Mouse (Mus musculus) neural tube, embryonic 15.5 days (tissue): ENCODE measurements at regions not wholly inside any gene's neighbourhood (a gene's known extent, or its start where the extent isn't known, plus 50 kb on each side); places are given as distances from the start of the nearest gene placed in this dataset.
A peak's percentile ranks its signal among the peaks of the same experiment; 100 is the strongest.
"Not testable (repeated sequence)": the region's sequence is repeated elsewhere in the genome, so short reads cannot be mapped to it uniquely, and the experiment has no call there.

Experiments used
- ATAC-seq: fragments of 200-750 bp; cut with Nextera tagmentation; 2 replicates; pipeline ENCODE4 v1.8.0; 2017; ENCODE audit warnings: mild to moderate bottlenecking, moderate TSS enrichment, moderate library complexity; ENCODE audit not compliant: low FRiP score
- H3K27ac ChIP-seq: fragments of 300-500 bp; sonication (generic); replicated peaks from 2 replicates; pipeline ENCODE4 v1.5.1; 2015; ENCODE audit warnings: mild to moderate bottlenecking, inconsistent platforms
- H3K27me3 ChIP-seq: fragments of 300-500 bp; sonication (generic); replicated peaks from 2 replicates; pipeline ENCODE4 v1.6.1; 2015; ENCODE audit warnings: inconsistent platforms
- H3K36me3 ChIP-seq: fragments of 300-500 bp; sonication (generic); 2 replicates; pipeline ENCODE4 v1.6.1; 2015; ENCODE audit warnings: inconsistent platforms
- H3K4me1 ChIP-seq: fragments of 300-500 bp; sonication (generic); 2 replicates; pipeline ENCODE4 v1.6.1; 2015; ENCODE audit warnings: inconsistent platforms
- H3K4me2 ChIP-seq: fragments of 300-500 bp; sonication (generic); 2 replicates; pipeline ENCODE4 v1.6.1; 2015; ENCODE audit warnings: inconsistent platforms, mild to moderate bottlenecking, moderate library complexity
- H3K4me3 ChIP-seq: fragments of 300-500 bp; sonication (generic); replicated peaks from 2 replicates; pipeline ENCODE4 v1.5.1; 2015; ENCODE audit warnings: mild to moderate bottlenecking, inconsistent platforms
- H3K9ac ChIP-seq: fragments of 300-500 bp; sonication (generic); replicated peaks from 2 replicates; pipeline ENCODE4 v1.6.1; 2015; ENCODE audit warnings: mild to moderate bottlenecking, inconsistent platforms
- H3K9me3 ChIP-seq: fragments of 300-500 bp; sonication (generic); replicated peaks from 2 replicates; pipeline ENCODE4 v1.6.1; 2016; ENCODE audit warnings: inconsistent platforms
- WGBS: fragments of 180-500 bp; shearing (Covaris S2); methylation state at CpG from one replicate; pipeline ENCODE4 v1.1.7; 2015; ENCODE audit warnings: mixed read lengths; 5-methylcytosine and 5-hydroxymethylcytosine counted together

DNA sequence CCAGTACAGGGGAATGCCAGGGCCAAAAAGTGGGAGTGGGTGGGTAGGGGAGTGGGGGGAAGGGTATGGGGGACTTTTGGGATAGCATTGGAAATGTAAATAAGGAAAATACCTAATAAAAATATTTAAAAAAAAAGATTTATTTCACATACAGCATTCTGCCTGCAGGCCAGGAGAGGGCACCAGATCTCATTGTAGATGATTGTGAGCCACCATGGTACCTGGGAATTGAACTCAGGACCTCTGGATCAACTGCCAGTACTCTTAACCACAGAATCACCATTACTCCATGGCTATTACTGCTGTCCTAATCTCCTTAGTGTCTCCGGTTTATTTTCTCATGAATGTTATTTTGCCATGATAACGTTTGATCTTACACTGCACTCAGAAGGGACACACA is 132.1 kb upstream of the Gdi2 start:
- not testable (repeated sequence) for H3K9me3 ChIP-seq, ATAC-seq, H3K27me3 ChIP-seq, H3K4me2 ChIP-seq, H3K4me3 ChIP-seq, H3K27ac ChIP-seq, H3K4me1 ChIP-seq, H3K36me3 ChIP-seq, H3K9ac ChIP-seq
- WGBS: 84% methylated on average over 2 of the region's 2 CpGs

DNA sequence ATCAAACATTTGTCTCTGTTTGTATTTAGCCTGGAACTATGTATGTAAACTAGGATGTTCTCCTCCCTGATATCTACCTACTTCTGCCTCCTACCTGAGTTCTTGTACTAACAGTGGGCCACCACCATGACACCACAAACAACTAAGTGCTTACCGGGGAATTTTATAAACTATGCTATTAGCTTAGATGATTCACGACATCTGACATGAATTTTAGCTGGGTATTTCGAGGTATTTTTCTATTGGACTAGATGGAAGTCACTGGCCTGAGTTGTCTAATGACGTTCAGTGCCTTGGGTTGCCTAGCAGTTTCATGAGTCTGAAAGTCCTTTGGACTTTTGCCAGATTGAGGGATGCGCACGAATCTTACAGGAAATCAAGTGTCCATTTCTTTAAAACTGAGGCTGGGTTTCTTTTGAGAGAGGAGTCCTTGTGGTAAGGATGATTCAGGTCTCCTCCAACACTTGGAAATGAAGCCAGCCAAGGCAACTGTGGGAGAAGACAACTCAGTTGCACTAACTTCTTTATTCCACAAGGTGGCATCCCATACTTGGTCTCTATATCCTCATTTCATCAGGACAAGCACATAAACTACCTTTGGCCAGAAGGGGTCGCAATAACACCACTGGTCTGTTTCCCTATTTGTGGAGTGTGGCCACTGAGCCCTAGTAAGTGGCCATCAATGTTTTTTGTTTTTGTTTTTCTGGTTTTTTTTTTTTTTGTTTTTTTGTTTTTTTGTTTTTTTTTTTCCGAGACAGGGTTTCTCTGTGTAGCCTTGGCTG is 131.4 kb upstream of the Gdi2 start:
- H3K27me3 ChIP-seq, H3K4me3 ChIP-seq, H3K9me3 ChIP-seq, H3K4me1 ChIP-seq, H3K36me3 ChIP-seq, H3K4me2 ChIP-seq, H3K27ac ChIP-seq, H3K9ac ChIP-seq: not testable (repeated sequence)
- WGBS: 43% methylated on average over 8 of the region's 8 CpGs
- peak; percentile 69; the same call in 1 of the 2 replicates for ATAC-seq

DNA sequence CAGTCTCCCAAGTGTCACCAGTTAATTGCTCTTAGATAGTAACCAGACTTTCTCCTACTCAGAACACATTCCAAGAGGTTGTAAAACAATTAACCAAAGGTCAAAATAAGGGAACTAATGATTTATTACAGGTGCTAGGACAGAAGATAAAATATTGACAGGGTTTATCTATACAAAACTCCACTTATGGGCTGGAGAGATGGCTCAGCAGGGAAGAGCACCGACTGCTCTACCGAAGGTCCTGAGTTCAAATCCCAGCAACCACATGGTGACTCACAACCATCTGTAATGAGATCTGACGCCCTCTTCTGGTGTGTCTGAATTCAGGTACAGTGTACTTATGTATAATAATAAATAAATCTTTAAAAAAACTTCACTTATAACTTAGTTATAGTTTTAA is 127.6 kb upstream of the Gdi2 start:
- not testable (repeated sequence) for H3K9me3 ChIP-seq, H3K9ac ChIP-seq, H3K27me3 ChIP-seq, H3K36me3 ChIP-seq, H3K4me3 ChIP-seq, H3K27ac ChIP-seq, H3K4me2 ChIP-seq, H3K4me1 ChIP-seq, ATAC-seq
- 58% methylated on average over 3 of the region's 3 CpGs for WGBS

DNA sequence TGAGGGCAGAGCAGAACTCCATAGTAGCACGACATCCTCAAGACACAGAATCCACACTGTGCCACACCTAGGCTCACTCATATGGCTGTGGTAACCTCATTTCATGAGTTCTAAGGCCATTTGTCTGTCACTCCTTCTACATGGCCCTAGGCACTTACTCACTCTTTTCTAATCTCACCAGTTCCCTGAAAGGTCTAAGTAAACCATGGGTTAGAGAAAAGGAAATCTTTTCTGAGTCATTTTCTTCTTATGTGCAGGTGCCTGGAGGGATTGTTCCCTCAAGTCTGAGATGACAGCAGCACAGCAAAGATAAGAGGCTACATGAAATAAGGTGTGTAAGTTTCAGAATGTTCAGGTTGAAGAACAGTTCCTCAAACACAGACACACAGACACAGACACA is 120.8 kb upstream of the Gdi2 start:
- Histone ChIP-seq H3K9ac (no peak overlapping the region), H3K36me3 (no peaks in the 10 kb centered on the region), H3K27ac (no peak overlapping the region), H3K4me2 (no peak overlapping the region), H3K4me1 (no peaks in the 10 kb centered on the region), H3K27me3 (no peaks in the 10 kb centered on the region), H3K4me3 (no peak overlapping the region), H3K9me3 (0 out of 2 replicates have a peak, but pooled peaks cover 10% of the 10 kb centered on the region)
- WGBS: 82% methylated on average over 1 of the region's 1 CpGs
- ATAC-seq: no peak

DNA sequence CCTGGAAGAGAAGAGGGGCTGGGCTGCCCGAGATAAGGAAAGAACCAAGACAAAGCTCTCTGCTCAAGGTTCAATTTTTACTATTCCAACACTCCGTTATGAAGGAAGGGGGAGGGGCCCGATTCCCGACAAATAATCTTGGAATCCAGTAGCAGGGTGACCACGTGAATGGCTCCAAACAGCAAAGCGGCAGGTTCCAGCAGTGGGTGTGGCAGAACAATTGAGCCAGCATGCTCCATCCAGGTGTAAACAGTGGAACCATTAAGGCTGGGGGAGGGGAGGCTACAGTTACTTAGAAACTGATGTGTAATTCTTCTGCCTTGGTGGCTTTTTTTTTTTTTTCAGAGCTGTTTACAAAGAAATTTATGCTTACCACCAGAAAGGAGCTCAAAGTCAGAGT is 82.5 kb upstream of the Gdi2 start:
- H3K36me3 ChIP-seq, H3K9ac ChIP-seq, H3K27me3 ChIP-seq, H3K4me3 ChIP-seq, H3K4me2 ChIP-seq, H3K27ac ChIP-seq, H3K4me1 ChIP-seq, ATAC-seq, H3K9me3 ChIP-seq: not testable (repeated sequence)
- WGBS: 90% methylated on average over 6 of the region's 6 CpGs

DNA sequence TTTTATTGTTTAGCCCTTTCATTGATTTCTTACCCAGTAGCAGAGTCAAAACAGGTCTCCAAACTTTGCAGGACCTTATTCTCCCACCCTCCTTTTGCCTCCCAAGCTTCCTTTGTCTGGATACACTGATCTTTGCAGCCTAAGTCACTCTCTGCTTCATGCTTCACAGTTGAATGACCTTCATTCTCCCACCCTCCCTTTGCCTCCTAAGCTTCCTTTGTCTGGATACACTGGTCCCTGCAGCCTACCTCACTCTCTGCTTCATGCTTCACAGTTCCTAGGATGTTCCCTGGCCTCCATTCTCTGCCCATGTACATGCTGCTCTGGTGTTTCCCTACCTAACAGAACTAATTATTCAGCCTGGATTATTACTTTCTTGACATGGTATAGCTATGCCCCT is 61.0 kb upstream of the Gdi2 start:
- ATAC-seq: no peak
- Histone ChIP-seq H3K4me2 (no peak overlapping the region), H3K4me1 (peaks cover 12% of the 10 kb centered on the region), H3K36me3 (no peaks in the 10 kb centered on the region), H3K4me3 (no peak overlapping the region), H3K27ac (no peak overlapping the region), H3K9ac (no peak overlapping the region), H3K9me3 (no peaks in the 10 kb centered on the region), H3K27me3 (no peaks in the 10 kb centered on the region)

DNA sequence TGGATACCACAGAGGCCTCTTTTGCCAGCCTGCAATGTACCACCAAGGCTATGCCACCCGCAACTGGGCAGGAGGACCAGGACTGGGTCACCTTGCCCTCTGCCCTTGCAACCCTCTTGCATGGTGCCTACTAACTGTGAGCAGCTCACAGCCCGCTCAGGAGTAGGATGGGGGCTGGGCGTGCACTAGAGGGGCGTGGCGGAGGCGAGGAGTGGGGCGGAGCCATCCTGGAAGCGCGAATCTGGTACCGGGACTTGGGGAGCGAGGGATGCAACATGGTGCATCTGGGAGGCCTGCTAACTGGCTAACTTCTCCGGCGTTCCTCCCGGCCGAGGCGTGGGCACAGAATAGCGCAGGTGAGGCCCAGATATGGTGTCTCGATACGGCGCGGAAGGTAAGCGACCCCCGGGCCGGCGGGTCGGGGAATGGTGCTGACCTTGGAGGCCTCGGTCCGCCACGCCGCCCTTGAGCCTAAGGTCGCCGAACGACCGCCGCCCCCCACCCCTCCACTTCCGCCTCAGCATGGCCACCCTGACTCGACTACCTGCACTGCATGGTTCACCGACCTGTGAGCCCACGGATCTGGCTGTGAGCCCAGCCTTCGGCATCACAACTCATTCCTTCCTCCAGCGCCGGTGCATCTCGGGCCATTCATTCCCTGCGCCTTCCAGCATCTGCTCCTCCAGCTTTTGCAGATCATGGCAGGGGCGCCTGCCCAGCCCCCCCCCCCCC is 59.7 kb upstream of the Gdi2 start:
- Histone ChIP-seq H3K4me2 (peak overlapping the region; percentile 93), H3K27ac (no peak overlapping the region; the same call in 1 of the 2 replicates), H3K36me3 (no peaks in the 10 kb centered on the region), H3K27me3 (no peaks in the 10 kb centered on the region), H3K9me3 (no peaks in the 10 kb centered on the region), H3K4me3 (peak overlapping the region; percentile 71), H3K9ac (peak overlapping the region; percentile 60), H3K4me1 (peaks cover 12% of the 10 kb centered on the region)
- ATAC-seq: peak; percentile 100
- WGBS: 2% methylated on average over 37 of the region's 45 CpGs
